Mouse (Mus musculus): ENCODE measurements around the gene Sec22b. TPM values are rescaled to one million over a fixed set of nuclear protein-coding genes. Genes with fewer than 3 reads are reported as not detected.

The Sec22b gene
- polyA plus RNA-seq, 1 experiment from 2014 or later = 121 TPM

- peaks cover 2% of the 10 kb centered on the region; the same call in 1 of the 2 replicates for H3K27me3 ChIP-seq (ENCODE audit: control insufficient read depth, insufficient read depth, low read length)
- H3K9me3 ChIP-seq (ENCODE audit: control insufficient read depth, low read length) = no peaks in the 10 kb centered on the region
- H3K27ac ChIP-seq (ENCODE audit: low read depth, low read length) = no peak overlapping the region
- DNase-seq (ENCODE audit: low spot score) (peak; percentile 28), ATAC-seq (replicated peaks; ENCODE audit: low FRiP score) (no peak)
- no peaks in the 10 kb centered on the region for H3K36me3 ChIP-seq (ENCODE audit: control insufficient read depth, insufficient read depth, low read length)
- 85% methylated on average over 1 of the region's 1 CpGs for WGBS
- no peak overlapping the region for H3K4me2 ChIP-seq (ENCODE audit: low read depth, low read length, severe bottlenecking)
- no peak overlapping the region for H3K9ac ChIP-seq (ENCODE audit: low read length)
- H3K4me1 ChIP-seq (replicated peaks; ENCODE audit: control insufficient read depth, insufficient read depth, low read length) = peaks cover 7% of the 10 kb centered on the region
- H3K4me3 ChIP-seq (ENCODE audit: low read depth, low read length) = no peak overlapping the region
Observed at GRCm38 (mm10) chr3:97969019-97969418, 68.0 kb downstream of the Sec22b start.

- Histone ChIP-seq H3K4me3 (ENCODE audit: low read depth, low read length) (no peak overlapping the region), H3K9me3 (ENCODE audit: control insufficient read depth, low read length) (no peaks in the 10 kb centered on the region), H3K36me3 (ENCODE audit: control insufficient read depth, insufficient read depth, low read length) (no peaks in the 10 kb centered on the region), H3K27ac (ENCODE audit: low read depth, low read length) (no peak overlapping the region), H3K27me3 (ENCODE audit: control insufficient read depth, insufficient read depth, low read length) (peaks cover 2% of the 10 kb centered on the region; the same call in 1 of the 2 replicates), H3K4me2 (ENCODE audit: low read depth, low read length, severe bottlenecking) (no peak overlapping the region), H3K4me1 (replicated peaks; ENCODE audit: control insufficient read depth, insufficient read depth, low read length) (peaks cover 7% of the 10 kb centered on the region), H3K9ac (ENCODE audit: low read length) (peak overlapping the region; percentile 23; the same call in 1 of the 2 replicates)
- DNase-seq (ENCODE audit: low spot score) (peak; percentile 38), ATAC-seq (replicated peaks; ENCODE audit: low FRiP score) (no peak)
- WGBS = 21% methylated on average over 7 of the region's 7 CpGs
Observed at GRCm38 (mm10) chr3:97971117-97971516, 70.1 kb downstream of the Sec22b start.

GRCm38 (mm10) chr3:97972200-97972599, 71.2 kb downstream of the Sec22b start:
- H3K27ac ChIP-seq (ENCODE audit: low read depth, low read length) = no peak overlapping the region
- H3K9me3 ChIP-seq (ENCODE audit: control insufficient read depth, low read length) = no peaks in the 10 kb centered on the region
- H3K27me3 ChIP-seq (ENCODE audit: control insufficient read depth, insufficient read depth, low read length) = peaks cover 2% of the 10 kb centered on the region; the same call in 1 of the 2 replicates
- no peak overlapping the region for H3K4me3 ChIP-seq (ENCODE audit: low read depth, low read length)
- peaks cover 7% of the 10 kb centered on the region for H3K4me1 ChIP-seq (replicated peaks; ENCODE audit: control insufficient read depth, insufficient read depth, low read length)
- no peak overlapping the region for H3K9ac ChIP-seq (ENCODE audit: low read length)
- H3K4me2 ChIP-seq (ENCODE audit: low read depth, low read length, severe bottlenecking) = no peak overlapping the region
- DNase-seq (ENCODE audit: low spot score) (peak; percentile 46), ATAC-seq (replicated peaks; ENCODE audit: low FRiP score) (0 out of 2 replicates have a peak, but pooled peaks have one; percentile 44)
- 73% methylated on average over 5 of the region's 5 CpGs for WGBS
- H3K36me3 ChIP-seq (ENCODE audit: control insufficient read depth, insufficient read depth, low read length) = no peaks in the 10 kb centered on the region

- H3K9ac ChIP-seq (ENCODE audit: low read length) = no peak overlapping the region
- no peak overlapping the region for H3K27ac ChIP-seq (ENCODE audit: low read depth, low read length)
- H3K36me3 ChIP-seq (ENCODE audit: control insufficient read depth, insufficient read depth, low read length) = no peaks in the 10 kb centered on the region
- no peak overlapping the region for H3K4me2 ChIP-seq (ENCODE audit: low read depth, low read length, severe bottlenecking)
- H3K4me1 ChIP-seq (replicated peaks; ENCODE audit: control insufficient read depth, insufficient read depth, low read length) = peaks cover 7% of the 10 kb centered on the region
- WGBS = 82% methylated on average over 4 of the region's 4 CpGs
- ATAC-seq (replicated peaks; ENCODE audit: low FRiP score) = no peak
- peaks cover 2% of the 10 kb centered on the region; the same call in 1 of the 2 replicates for H3K27me3 ChIP-seq (ENCODE audit: control insufficient read depth, insufficient read depth, low read length)
- H3K4me3 ChIP-seq (ENCODE audit: low read depth, low read length) = no peak overlapping the region
- DNase-seq (ENCODE audit: low spot score) = no peak
- no peaks in the 10 kb centered on the region for H3K9me3 ChIP-seq (ENCODE audit: control insufficient read depth, low read length)
Observed at GRCm38 (mm10) chr3:97972707-97973106, 71.7 kb downstream of the Sec22b start.

Other genes with a start within 250 kb of the Sec22b start
- 6.8 and 7.6 TPM in 2 replicates for gene Prkab2, start 243.0 kb upstream of the Sec22b start, polyA plus RNA-seq (2014; fragmentation: Nextera tagmentation; extraction: Ambion mirVana)
- not detected in 2 replicates for gene Gm17651, start 226.5 kb upstream of the Sec22b start, polyA plus RNA-seq (2014; fragmentation: Nextera tagmentation; extraction: Ambion mirVana)
- 25.7 and 27.2 TPM in 2 replicates for gene Pde4dip, start 12.5 kb upstream of the Sec22b start, polyA plus RNA-seq (2014; fragmentation: Nextera tagmentation; extraction: Ambion mirVana)
- gene Notch2, start 112.3 kb downstream of the Sec22b start, polyA plus RNA-seq (2014; fragmentation: Nextera tagmentation; extraction: Ambion mirVana) = 27.6 TPM in 2 replicates